Mouse (Mus musculus) thymus, postnatal 14 days (tissue): ENCODE data around the gene Raver1.

Experiments used
- DNase-seq: peaks from one replicate; pipeline ENCODE4 v3.0.0; 2021

Gene Raver1

DNA sequence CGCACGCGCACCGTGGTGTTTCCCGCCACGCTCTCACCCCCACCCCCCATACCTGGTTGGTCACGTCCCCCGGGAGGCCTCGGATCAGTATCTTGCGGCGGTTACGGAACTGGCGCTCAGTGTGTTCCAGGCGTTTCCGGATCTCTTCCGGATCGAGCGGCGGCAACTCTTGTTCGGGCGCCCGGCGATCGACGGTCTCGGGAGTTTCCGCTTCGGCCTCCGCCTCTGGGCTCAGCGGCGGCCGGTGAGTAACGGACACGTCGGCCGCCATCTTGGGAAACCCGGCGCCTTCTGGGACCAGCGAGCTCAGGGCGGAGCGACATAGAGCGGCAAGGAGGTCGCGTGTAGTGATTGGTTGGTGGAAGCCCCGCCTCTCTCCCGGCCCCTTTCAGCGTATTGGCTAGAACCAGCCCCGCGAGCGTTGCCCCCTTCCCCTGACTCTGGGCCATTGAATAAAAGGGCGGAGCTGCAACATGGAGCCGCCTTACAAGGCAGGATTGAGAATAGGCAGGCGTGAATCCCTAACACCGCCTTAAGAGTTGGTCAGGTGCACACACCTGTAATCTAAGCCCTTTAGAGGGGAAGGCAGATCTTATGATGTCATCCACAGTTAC is at the start of gene Raver1, which contains the start of gene Gm38431:
Raver1 (minus strand) TSS at position 302 of the 614 bp plus-strand sequence.
Gm38431 (minus strand) TSS at position 291 of the 614 bp plus-strand sequence.
- DNase-seq: peak; percentile 98

DNA sequence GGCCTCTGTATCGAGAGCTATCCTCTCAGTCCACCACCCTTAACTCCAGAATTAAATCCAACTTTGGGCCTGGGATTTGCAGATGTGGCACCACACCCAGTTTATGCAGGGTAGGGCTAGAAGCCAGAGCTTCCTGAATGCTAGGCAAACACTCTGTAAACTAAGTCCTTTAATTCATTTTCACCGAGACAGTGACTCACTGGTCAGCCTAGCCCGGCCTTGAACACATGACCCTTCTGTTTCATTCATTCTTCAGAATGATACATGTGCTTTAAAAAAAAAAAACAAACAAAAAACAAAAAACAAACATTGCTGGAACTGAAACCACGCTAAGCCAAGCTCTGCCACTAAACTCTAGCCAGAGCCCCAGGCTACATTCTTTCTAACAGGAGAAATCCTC is 46.6 kb upstream of the Raver1 start:
- DNase-seq: no peak

- DNase-seq: peak; percentile 77
These were observed 45.4 kb upstream of the Raver1 start for GRCm38 (mm10) chr9:21137229-21137628.

DNA sequence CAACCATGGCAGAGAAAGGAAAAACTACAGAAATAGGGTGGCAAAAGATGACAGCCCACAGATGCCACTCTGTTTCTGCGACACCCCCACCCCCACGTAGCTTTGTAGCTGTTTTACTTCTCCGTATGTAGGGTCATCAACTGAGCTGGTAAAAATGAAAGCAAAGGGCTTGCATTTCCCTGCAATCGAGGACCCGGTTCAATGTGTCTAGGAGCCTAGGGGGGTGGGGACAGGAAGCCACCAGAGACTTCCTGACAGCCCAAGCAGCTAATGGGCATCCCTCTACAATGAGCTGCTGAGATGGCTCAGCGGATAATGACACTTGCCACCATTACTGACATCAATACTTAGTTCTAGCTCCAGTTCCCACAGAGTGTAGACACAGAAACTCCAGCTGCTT is 44.6 kb upstream of the Raver1 start:
- peak; percentile 33 for DNase-seq

DNA sequence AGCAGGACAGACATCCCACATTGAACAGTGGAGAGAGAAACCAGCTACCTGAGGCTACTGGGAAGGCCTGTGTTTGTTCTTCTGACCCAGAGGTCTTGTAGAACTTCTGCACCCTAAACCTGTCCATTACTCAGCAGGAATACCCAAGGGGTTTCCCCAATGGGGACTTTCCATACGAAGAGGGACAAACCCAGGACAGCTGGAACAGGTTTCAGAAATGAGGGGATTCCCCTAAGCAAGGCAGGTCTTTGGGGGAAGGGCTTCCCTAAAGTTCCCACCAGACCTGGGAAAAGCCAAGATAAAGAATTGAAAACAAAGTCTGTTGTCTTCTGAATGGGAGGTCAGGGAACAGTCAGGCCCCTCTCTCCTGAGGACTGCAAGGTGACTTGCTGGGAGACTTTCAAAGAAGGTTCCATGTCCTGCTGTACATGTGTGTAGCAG is 44.2 kb upstream of the Raver1 start:
- no peak for DNase-seq

- no peak for DNase-seq
These were observed 43.6 kb upstream of the Raver1 start for GRCm38 (mm10) chr9:21135329-21135890.

GRCm38 (mm10) chr9:21134595-21135328 is 43.0 kb upstream of the Raver1 start:
- no peak for DNase-seq

DNA sequence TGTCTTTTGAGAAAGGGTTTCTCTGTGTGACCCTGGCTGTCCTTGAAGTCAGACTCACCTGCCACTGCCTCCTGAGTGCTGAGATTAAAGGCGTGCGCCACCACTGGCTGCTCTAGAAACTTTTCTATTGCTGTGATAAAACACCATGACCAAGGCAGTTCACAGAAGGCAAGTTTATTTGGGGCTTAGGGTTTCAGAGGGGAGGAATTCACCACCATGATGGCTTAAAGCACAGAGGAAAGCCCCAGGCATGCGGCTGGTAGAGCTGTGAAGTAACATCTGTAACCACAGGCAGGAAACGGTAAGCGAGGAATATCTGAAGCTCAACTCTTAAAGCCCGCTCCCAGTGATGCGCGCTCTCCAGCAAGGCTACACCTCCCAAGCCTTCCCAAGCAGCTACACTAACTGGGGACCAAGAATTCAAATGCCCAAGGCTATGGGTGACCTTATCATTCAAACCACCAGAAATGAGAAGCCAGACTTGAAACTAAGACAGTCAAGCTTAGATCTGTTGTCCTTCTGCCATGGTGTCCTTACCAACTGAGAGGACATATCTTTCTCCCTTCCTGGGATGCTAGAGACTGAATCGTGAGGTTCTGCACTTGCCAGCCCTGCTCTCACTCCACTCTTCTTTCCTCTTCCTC is 41.4 kb upstream of the Raver1 start:
- peak; percentile 63 for DNase-seq

GRCm38 (mm10) chr9:21132102-21132775 is 40.4 kb upstream of the Raver1 start:
- DNase-seq: peak; percentile 52

GRCm38 (mm10) chr9:21131059-21131956 is 39.5 kb upstream of the Raver1 start, which contains the start of gene Tyk2:
TSS of gene Tyk2 (minus strand) at chr9:21131243.
- peak; percentile 91 for DNase-seq

DNA sequence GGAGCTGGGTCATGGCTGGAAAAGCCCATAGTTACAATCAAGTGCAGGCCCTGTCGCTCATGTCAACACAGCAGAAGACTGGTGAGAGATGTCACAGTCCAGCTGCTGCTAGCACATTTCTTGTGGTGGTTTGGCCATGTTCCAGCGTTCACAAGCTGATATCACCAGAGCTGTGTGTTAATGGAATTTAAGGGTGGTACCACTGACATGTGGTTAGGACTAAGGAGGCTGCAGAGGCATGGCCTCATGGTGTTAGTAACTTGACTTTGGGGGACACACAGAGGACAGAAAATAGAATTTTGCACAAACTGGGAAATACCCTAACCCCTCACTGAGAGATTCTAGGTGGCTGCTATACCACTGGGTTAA is 34.4 kb upstream of the Raver1 start:
- no peak for DNase-seq

- no peak for DNase-seq
These were observed 33.9 kb upstream of the Raver1 start for GRCm38 (mm10) chr9:21125502-21126258.

- DNase-seq: no peak
These were observed 33.0 kb upstream of the Raver1 start for GRCm38 (mm10) chr9:21124837-21125236.

- DNase-seq: no peak
These were observed 29.7 kb upstream of the Raver1 start for GRCm38 (mm10) chr9:21121483-21121882.

DNA sequence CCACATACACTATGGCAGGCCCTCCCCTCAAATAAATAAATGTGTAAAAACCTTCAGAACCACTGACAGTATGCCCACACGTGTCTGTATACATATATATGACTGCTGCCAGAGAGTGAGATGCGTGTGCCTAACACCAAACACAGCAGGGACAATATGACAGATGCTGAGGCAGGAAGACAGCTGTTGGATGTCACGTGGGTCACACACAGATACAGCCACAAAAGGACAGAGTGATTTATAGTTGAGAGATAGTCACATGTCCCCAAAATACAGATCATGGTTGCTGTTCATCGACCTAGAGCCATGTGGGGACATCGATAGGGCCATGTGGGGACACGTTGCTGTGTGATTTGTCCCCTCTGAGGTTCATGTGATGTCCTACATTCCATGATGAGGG is 25.3 kb upstream of the Raver1 start:
- DNase-seq: no peak

- DNase-seq: no peak
These were observed 23.3 kb upstream of the Raver1 start for GRCm38 (mm10) chr9:21115105-21115504.

DNA sequence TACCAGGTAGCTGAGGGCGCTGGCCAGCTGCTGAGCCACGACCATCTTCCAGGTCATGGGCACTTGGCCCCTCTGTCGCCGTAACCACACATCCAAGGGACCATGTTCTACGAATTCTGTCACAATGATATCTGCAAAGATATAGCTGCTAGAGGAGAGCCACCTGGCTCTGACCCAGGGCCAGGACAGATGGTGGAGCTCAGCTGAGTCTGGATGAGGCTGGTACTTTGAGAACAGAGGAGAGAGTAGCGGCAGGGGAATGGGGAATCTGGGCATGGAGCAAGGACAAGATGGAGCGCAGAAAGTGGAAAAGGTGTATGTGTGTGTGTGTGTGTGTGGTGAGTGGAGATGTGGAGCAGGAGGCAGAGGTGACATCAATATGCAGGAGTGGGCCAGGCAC is 22.4 kb upstream of the Raver1 start:
- no peak for DNase-seq

DNA sequence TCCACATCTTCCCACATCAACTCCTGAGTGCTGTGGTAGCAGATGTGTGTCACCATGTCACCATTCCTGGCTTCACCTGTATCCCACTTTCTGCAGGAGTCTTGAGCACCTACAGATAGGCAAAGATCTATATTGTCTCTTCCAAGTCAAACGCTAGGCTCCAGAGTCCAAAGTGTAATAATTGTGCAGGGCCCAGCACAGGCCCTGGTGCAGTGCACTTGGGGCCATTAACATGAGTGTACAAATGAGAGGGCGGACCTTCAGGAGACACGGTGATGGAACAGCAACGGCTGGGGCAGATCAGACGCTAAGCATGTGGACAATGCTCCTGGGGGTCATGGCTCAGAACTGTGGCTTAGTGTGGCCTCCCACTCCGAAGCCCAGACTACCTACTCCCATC is 21.9 kb upstream of the Raver1 start:
- no peak for DNase-seq

GRCm38 (mm10) chr9:21107607-21108237 is 15.9 kb upstream of the Raver1 start:
- DNase-seq: no peak

- no peak for DNase-seq
These were observed 14.2 kb upstream of the Raver1 start for GRCm38 (mm10) chr9:21105760-21106564.
